Mouse (Mus musculus): Measurements from ENCODE around the gene Zfp651.

The Zfp651 gene

DNA sequence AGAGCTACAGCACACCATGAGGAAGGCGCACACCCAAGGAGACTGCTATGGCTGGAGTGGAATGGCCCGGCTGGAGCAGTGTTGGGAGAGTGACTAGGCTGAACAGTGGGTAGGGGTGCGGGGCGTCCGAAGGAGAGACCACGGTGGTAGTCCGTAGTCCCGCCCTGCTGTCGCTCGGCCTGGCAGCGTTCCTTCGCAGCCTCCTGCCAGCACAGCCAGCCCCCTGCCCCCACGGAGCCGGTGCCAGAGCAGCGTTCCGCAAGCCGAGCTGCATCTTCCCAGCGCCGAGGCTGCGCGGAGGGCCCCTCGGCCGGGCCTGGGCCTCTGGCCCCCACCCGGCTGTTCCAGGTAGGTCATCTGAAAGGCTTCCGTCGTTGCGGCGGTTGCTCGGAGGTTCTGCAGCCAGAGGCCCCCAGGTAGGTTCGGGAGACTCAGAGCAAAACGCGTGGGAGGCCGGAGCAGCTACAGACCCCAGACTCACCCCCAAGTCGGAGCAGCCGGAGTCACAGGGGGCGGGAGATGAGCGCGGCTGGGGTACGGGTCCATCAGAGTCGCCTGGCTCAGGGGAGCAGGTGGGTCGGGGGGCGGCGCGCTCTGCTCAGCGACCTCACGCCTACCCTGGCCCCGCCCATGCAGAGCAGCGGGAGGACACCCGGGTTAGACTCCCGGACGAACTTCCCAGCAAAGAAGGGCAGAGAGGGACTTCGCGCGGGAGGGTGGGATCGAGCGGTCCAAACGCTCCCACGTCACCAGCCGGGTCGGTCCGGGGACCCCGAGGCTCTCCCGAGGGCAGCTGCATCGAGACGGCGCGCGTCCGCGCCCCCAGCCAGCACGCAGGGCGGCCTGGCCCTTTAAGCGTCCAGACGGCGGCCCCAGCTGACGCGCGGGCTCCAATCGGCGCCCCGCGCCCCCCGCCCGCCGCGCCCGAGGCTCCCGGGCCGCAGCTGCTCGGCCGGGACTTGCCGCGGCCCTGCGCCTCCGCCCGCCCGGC is at the start of gene Zfp651:
Zfp651 (plus strand) TSS at position 240 of the 991 bp plus-strand sequence.
- peak; percentile 84 for DNase-seq

- DNase-seq = peak; percentile 100
Measured at GRCm38 (mm10) chr9:121709898-121710583, 49.1 kb upstream of the Zfp651 start, which contains the start of gene Ss18l2. Gene Ss18l2 (plus strand): TSS chr9:121710329.

DNA sequence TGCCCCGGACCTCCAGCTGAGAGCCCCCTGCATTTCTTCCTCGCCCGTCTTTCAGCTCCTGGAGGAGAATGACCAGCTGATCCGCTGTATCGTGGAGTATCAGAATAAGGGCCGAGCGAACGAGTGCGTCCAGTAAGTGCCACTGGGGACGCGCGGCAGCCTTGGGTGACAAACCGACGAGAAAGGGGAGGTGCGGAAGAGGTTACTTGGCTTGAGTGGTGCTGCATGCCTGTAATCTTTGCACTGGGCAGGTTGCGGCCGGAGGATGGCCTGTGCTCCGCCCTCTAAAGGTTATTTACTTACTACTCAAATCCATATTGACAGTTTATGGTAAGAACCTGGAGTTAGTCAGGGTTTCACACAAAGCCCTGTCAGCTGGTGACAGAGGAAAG is 48.5 kb upstream of the Zfp651 start:
- DNase-seq = no peak

- DNase-seq = no peak
Measured at GRCm38 (mm10) chr9:121717048-121717447, 42.1 kb upstream of the Zfp651 start.

DNA sequence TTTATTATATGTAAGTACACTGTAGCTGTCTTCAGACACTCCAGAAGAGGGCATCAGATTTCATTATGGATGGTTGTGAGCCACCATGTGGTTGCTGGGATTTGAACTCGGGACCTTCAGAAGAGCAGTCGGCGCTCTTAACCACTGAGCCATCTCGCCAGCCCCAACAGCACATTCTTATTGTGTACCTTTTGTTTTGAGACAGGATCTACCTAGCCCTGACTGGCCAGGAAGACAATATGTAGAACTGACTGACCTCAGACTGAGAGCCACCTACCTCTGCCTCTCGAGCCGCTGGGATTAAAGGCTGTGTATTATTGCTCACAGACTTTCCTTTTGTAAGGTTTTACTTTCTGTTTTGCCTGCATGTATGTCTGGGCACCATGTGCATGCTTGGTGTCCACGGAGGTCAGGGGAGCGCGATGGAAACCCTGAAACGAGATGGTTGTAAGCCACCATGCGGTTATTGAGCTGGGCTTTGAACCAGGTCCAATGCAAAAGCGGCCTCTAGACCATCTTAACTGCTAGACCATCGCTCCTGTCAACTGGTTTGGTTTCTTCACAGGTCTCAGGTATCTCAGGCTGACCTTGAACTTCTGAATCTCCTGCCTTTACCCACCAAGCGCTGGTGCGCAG is 40.9 kb upstream of the Zfp651 start:
- no peak for DNase-seq

DNA sequence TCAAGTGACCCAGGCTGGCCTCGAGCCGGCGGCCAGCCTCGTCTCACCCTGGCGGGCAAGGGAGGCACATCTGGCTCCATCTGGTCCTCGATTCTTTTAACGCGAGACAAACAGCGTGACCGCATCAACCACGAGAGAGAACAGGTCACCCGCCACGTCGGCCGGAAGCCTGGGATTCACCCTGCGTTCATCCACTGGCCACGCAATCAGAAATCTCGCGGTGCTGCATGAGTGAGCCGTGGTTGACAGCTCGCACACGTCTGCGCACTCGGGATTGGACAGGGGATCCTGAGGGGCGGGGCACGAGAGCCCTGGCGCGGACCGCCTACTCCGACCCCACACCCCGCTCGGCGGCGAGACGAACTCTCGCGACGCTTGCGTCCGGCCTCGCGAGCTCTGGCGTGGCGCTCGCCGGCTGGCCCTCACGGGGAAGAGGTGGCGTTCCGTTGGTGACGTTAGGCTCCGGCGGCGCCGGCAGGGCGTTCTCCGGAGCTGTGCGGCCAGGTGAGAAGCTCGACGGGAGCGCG is 40.3 kb upstream of the Zfp651 start, which contains the start of gene Nktr:
Nktr (plus strand) TSS at position 378 of the 527 bp plus-strand sequence.
- DNase-seq = peak; percentile 99

DNA sequence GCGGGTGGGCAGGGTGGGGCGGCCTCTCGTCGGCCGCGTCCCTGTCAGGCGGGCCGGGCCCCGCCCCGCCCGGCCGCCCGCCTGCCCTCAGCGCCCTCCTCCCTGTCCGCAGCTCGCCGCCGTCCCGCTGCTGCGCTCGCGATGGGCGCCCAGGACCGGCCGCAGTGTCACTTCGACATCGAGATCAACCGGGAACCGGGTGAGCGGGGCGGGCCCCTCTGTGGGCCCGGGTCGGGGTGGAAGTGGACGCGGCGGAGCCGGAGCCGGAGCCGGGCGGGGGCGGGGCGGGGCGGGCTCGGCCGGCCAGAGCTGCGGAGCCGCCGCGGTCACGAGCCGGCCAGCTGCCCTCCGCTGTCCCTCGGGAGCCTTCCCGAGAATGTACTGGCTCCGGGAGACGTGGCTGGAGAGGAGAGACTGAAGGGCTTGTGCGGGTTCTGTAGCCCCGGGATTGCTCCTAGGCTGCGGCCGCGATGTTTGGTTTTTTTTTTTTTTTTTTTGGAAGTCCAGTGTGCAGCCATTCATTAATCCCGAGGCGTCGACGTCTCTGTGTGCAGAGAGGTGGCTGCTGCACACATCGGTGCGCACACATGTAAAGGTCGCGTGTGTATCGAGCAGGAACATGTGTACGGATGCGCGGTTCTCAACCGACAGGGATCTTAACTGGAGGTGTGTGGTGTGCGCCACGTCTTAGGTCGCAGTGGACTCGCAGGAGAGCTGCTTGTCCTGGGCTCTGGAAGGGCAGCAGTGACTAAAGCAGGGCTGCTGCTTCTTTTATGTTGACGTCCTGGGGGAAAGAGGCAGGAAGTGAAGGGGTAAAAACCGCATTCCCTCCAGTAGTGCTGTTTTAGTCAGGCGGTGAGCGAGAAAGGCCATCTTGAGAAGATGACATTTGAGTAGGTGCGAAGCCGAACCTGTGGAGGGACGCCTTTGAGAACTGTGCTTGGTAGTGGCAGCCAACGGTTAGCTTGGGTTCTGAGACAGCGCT is 39.5 kb upstream of the Zfp651 start:
- peak; percentile 43 for DNase-seq

DNA sequence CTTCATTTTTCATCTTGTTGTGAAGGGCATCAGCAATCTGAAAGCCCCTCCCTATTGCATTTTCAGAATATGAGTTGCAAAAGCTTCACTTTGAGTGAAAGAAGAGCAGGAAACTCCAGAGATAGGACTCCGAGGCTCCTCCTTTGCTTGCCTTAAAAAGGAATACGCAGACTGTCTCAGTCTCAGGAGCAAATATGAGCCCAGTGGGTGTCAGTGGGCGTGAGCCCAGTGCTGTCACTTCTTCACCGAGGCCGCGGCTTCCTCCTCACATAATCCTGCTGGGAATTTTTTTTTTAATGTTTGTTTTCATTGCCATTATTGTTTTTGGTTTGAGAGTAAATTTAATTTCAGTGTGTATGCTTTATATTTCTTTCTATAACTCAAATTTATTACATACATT is 18.6 kb upstream of the Zfp651 start:
- DNase-seq = no peak

GRCm38 (mm10) chr9:121741168-121741567 is 18.0 kb upstream of the Zfp651 start:
- no peak for DNase-seq

GRCm38 (mm10) chr9:121744051-121744450 is 15.1 kb upstream of the Zfp651 start:
- no peak for DNase-seq

GRCm38 (mm10) chr9:121752774-121753173 is 6.4 kb upstream of the Zfp651 start:
- DNase-seq = no peak

DNA sequence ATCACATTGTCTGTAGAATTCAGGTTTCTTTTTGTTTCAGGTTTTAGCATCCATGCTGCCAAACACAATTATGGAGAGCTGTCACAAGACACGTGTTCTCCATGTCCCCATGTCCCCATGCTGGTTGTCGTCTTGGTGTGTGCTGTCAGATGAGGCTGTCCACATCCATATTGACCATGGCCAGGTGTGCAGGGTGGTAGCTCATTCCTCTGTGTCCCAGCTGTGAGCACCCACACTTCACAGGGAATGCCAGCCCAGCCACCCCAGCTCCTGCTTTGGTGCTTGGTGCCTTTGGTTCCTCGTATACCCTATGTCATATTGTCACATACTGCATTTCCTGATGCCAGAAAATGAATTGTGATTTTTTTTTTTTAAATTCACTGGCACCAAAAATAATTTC is 4.5 kb upstream of the Zfp651 start:
- DNase-seq = no peak

DNA sequence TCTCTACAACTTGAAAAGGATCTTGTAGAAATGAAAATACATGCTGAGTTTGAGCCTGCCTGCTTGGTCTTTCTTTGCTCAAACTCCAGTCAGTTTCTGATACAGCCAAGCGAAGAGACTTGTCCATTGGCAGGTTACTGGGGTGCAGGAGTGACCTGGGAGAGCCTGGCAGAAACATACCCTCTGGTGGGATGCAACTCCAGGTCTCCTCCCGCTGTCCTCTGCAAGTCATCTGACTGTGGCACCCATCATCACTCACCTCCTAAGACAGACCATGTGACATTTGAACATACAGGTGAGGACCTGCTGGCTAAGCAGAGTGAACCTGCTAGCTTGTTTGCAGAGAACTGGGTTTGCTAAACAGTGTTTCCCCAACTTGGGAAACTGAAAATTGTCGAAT is 2.3 kb upstream of the Zfp651 start:
- DNase-seq = no peak

DNA sequence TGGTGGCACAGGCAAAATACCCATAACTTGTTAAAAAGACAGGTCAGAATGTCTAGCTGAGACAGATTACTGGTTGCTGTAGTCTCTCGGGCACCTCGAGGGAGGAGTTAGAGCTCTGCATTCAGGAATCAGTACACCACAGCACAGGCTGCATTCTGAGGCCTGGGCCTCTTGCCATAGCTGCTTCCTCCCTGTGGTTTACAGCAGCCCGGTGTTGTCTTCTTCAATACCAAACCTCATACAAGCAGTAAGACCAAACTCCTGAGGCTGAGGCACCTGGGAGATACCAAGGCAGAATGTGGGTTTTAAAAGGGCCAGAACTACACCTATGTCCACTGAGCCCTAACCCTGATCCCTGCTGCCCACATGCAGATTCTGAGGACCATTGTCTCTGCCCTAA is 1.7 kb upstream of the Zfp651 start:
- DNase-seq = no peak

GRCm38 (mm10) chr9:121757835-121758814 is 1.0 kb upstream of the Zfp651 start:
- DNase-seq = no peak

GRCm38 (mm10) chr9:121760271-121761090 is 1.4 kb downstream of the Zfp651 start:
- DNase-seq = peak; percentile 90

DNA sequence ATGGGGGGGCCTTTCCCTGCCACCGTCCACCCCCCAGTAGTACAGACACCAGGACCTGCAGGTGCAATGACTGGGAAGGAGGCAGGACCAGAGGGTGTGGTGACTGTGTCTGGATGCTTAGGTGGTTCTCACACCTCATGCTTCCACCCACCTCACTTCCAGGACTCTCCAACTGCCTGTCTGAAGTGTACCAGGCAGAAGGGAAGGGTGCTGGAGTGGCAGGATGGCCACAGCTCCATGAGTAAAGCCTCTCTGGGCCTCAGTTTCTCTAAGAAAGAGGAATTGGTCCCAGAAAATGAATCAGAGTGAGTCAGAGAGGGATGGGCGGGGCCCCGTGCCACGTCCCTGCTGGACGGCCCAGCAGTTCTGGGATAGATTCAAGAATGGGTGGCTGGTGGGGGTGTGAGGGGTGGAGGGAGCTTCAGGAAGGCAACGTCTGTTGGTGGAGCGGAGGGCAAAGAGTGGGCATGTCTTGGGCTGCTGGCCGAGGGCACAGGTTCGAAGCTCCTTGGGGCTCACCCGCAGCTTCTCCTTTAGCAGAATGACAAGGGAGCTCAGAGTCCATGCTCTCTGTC is 2.0 kb downstream of the Zfp651 start:
- DNase-seq = no peak

DNA sequence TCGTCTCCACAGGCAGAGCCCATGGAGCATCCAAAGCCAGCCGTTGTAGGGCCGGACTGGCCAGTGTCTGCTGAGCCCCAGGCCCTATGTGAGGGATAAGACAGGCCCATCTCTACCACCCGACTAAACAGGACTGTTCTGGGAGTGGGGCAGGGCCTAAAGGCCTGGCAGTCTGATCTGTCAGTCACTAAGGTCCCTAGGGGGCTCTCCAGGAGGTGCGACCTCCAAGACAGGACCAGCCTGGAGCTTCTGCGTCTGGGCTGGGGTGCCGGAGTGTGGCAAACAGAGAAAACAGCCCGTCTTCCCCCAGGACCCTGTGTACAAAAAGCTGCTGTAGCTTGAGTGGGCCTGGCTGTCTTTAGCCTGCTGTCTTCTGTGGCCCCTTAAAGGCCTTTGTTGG is 2.7 kb downstream of the Zfp651 start:
- DNase-seq = no peak

- no peak for DNase-seq
Measured at GRCm38 (mm10) chr9:121762248-121762647, 3.1 kb downstream of the Zfp651 start.
